Comparison of ENCODE assay signal across 17 mouse cellular contexts in genomic region chr1:135019775-135020167, GRCm38 (mm10). TPM values are rescaled to one million over a fixed set of nuclear protein-coding genes. Genes with fewer than 3 reads are reported as not detected.
DNase-seq lines count a peak whose midpoint lies in the region; ATAC-seq and TF ChIP-seq lines count a peak whose summit lies in the region.
"Had no signal": no experiment of that assay in that cellular context is flagged by ENCODE, and none has a peak within 500 bp of the region (broad histone marks: within the 10 kb centered on the region; RNA-seq: fewer than 3 reads in every experiment).

No protein-coding gene starts in this region.

- no peaks in the 10 kb centered on the region for H3K9me3 ChIP-seq in forebrain, embryonic 13.5 days (replicated peaks)
- no peaks in the 10 kb centered on the region for H3K9me3 ChIP-seq in forebrain, embryonic 12.5 days
- no peaks in the 10 kb centered on the region for H3K9me3 ChIP-seq in hindbrain, embryonic 16.5 days (ENCODE audit: control insufficient read depth, low read length)
- H3K9me3 ChIP-seq: hindbrain, embryonic 13.5 days; midbrain, embryonic 10.5 days had no signal

- H3K27me3 ChIP-seq in forebrain, embryonic 13.5 days = 0 out of 2 replicates have a peak, but pooled peaks cover 4% of the 10 kb centered on the region
- H3K27me3 ChIP-seq in forebrain, embryonic 12.5 days = 0 out of 2 replicates have a peak, but pooled peaks cover 3% of the 10 kb centered on the region
- H3K27me3 ChIP-seq in hindbrain, embryonic 16.5 days (replicated peaks; ENCODE audit: control insufficient read depth, insufficient read depth, low read length) = 0 out of 2 replicates have a peak, but pooled peaks cover 2% of the 10 kb centered on the region

- H3K4me2 ChIP-seq in forebrain, embryonic 13.5 days = peak overlapping the region; percentile 23; the same call in 1 of the 2 replicates
- H3K4me2 ChIP-seq in forebrain, embryonic 12.5 days = no peak overlapping the region
- H3K4me2 ChIP-seq in hindbrain, embryonic 16.5 days (ENCODE audit: low read length) = no peak overlapping the region
- H3K4me2 ChIP-seq: hindbrain, embryonic 13.5 days had no signal

- DNase-seq in layer of hippocampus, adult 2 months (ENCODE audit: low spot score in 2 of 2) = no peak
- DNase-seq in layer of hippocampus, adult 9-11 months = no peak
- peak; percentile 14 for DNase-seq in NIH3T3 (ENCODE audit: low read depth)
- peak; percentile 71 for DNase-seq in fat pad, adult 2 months (ENCODE audit: extremely low read depth, low read depth, low spot score)
- no peak for DNase-seq in ovary, adult 18-20 months (ENCODE audit: low spot score)
- DNase-seq: cerebellum, adult 8-10 months; heart, adult 11 months; heart, postnatal 14 days; liver, postnatal 0 days; lung, postnatal 4 days; right cerebral cortex, postnatal 25 days had no signal

- 62% methylated on average over 4 of the region's 4 CpGs for WGBS in forebrain, embryonic 13.5 days
- 79% methylated on average over 4 of the region's 4 CpGs for WGBS in forebrain, embryonic 12.5 days
- 64% methylated on average over 4 of the region's 4 CpGs for WGBS in hindbrain, embryonic 16.5 days

- H3K36me3 ChIP-seq in forebrain, embryonic 13.5 days (ENCODE audit: poor library complexity, severe bottlenecking) = no peaks in the 10 kb centered on the region
- H3K36me3 ChIP-seq in forebrain, embryonic 12.5 days (replicated peaks) = no peaks in the 10 kb centered on the region
- H3K36me3 ChIP-seq in hindbrain, embryonic 16.5 days (ENCODE audit: control insufficient read depth, insufficient read depth, low read length) = no peaks in the 10 kb centered on the region
- H3K36me3 ChIP-seq: hindbrain, embryonic 13.5 days; midbrain, embryonic 10.5 days had no signal

- TF ChIP-seq CTCF in layer of hippocampus, adult 2 months (conservative IDR thresholded peaks at IDR 0.05) = no peak

- no peak overlapping the region for H3K27ac ChIP-seq in forebrain, embryonic 13.5 days
- H3K27ac ChIP-seq in forebrain, embryonic 12.5 days = no peak overlapping the region
- peak overlapping the region; percentile 61 for H3K27ac ChIP-seq in layer of hippocampus, adult 2 months
- H3K27ac ChIP-seq in hindbrain, embryonic 16.5 days (ENCODE audit: low read depth, low read length) = no peak overlapping the region
- H3K27ac ChIP-seq: hindbrain, embryonic 13.5 days; midbrain, embryonic 10.5 days had no signal

- no peak overlapping the region for H3K9ac ChIP-seq in forebrain, embryonic 13.5 days
- no peak overlapping the region for H3K9ac ChIP-seq in forebrain, embryonic 12.5 days
- no peak overlapping the region for H3K9ac ChIP-seq in hindbrain, embryonic 16.5 days (ENCODE audit: low read depth, low read length)
- H3K9ac ChIP-seq: hindbrain, embryonic 13.5 days; liver, postnatal 0 days had no signal

- H3K4me3 ChIP-seq in forebrain, embryonic 13.5 days = no peak overlapping the region
- no peak overlapping the region for H3K4me3 ChIP-seq in forebrain, embryonic 12.5 days (replicated peaks)
- no peak overlapping the region for H3K4me3 ChIP-seq in layer of hippocampus, adult 2 months
- no peak overlapping the region for H3K4me3 ChIP-seq in hindbrain, embryonic 16.5 days (ENCODE audit: low read length)
- H3K4me3 ChIP-seq: hindbrain, embryonic 13.5 days; midbrain, embryonic 10.5 days had no signal

- ATAC-seq in forebrain, embryonic 13.5 days = no peak; the same call in 1 of the 2 replicates
- no peak for ATAC-seq in forebrain, embryonic 12.5 days (ENCODE audit: low FRiP score)
- no peak for ATAC-seq in hindbrain, embryonic 16.5 days
- ATAC-seq: intestine, postnatal 0 days; liver, postnatal 0 days had no signal

- H3K4me1 ChIP-seq in forebrain, embryonic 13.5 days = peaks cover 33% of the 10 kb centered on the region
- peaks cover 25% of the 10 kb centered on the region for H3K4me1 ChIP-seq in forebrain, embryonic 12.5 days
- peaks cover 17% of the 10 kb centered on the region for H3K4me1 ChIP-seq in hindbrain, embryonic 16.5 days (ENCODE audit: control insufficient read depth, insufficient read depth, low read depth, low read length)

RNA-seq across cellular contexts. Expression of gene Ube2t, which starts 57.4 kb away (rescaled TPM):
- 46.6 and 48.6 TPM in 2 replicates for polyA plus RNA-seq in forebrain, embryonic 13.5 days (2015; fragmentation: Nextera tagmentation; extraction: Ambion mirVana)
- polyA plus RNA-seq in forebrain, embryonic 12.5 days (2016; fragmentation: Nextera tagmentation; extraction: Ambion mirVana) = 49.7 and 50.3 TPM in 2 replicates
- total RNA-seq in layer of hippocampus, adult 2 months (2021) = 1 to 10 TPM; 1.5 to 1.6 TPM
- polyA plus RNA-seq in hindbrain, embryonic 16.5 days (2015; fragmentation: Nextera tagmentation; extraction: Ambion mirVana) = 12.3 and 13.2 TPM in 2 replicates

Comparison
In these comparisons a context has a peak if more than half of its experiments do, and no peak if none do; other contexts are left out.
1. DNase-seq: peak in NIH3T3 (single experiment) and fat pad, adult 2 months (single experiment); none in layer of hippocampus, adult 2 months (0 of 2), layer of hippocampus, adult 9-11 months (single experiment) and ovary, adult 18-20 months (single experiment).